Mouse (Mus musculus): ENCODE data around the gene Nrxn2. TPM values are rescaled to one million over a fixed set of nuclear protein-coding genes. Genes with fewer than 3 reads are reported as not detected.

Gene Nrxn2
- total RNA-seq, 2 experiments from 2014 or later, result 3.4 to 3.7 TPM

- DNase-seq (ENCODE audit: low spot score in 2 of 2), result no peak
These were observed 120.0 kb downstream of the Nrxn2 start for GRCm38 (mm10) chr19:6538546-6538945.

GRCm38 (mm10) chr19:6539592-6539991, 121.1 kb downstream of the Nrxn2 start:
- no peak for DNase-seq (ENCODE audit: low spot score in 2 of 2)

- DNase-seq (ENCODE audit: low spot score in 2 of 2), result no peak
These were observed 121.7 kb downstream of the Nrxn2 start for GRCm38 (mm10) chr19:6540191-6540590.

- no peak for DNase-seq (ENCODE audit: low spot score in 2 of 2)
These were observed 123.0 kb downstream of the Nrxn2 start for GRCm38 (mm10) chr19:6541521-6541920.

- DNase-seq (ENCODE audit: low spot score in 2 of 2), result no peak
These were observed 124.0 kb downstream of the Nrxn2 start, which contains the start of gene Slc22a12 for GRCm38 (mm10) chr19:6542367-6543034. TSS of gene Slc22a12 (minus strand) at chr19:6543032.

- DNase-seq (ENCODE audit: low spot score in 2 of 2), result no peak
These were observed 124.5 kb downstream of the Nrxn2 start for GRCm38 (mm10) chr19:6543035-6543383.

- DNase-seq (ENCODE audit: low spot score in 2 of 2), result no peak
These were observed 125.0 kb downstream of the Nrxn2 start for GRCm38 (mm10) chr19:6543518-6543917.

- no peak for DNase-seq (ENCODE audit: low spot score in 2 of 2)
These were observed 126.2 kb downstream of the Nrxn2 start for GRCm38 (mm10) chr19:6544712-6545111.

GRCm38 (mm10) chr19:6545481-6545880, 127.0 kb downstream of the Nrxn2 start:
- DNase-seq (ENCODE audit: low spot score in 2 of 2), result no peak

GRCm38 (mm10) chr19:6546096-6546495, 127.6 kb downstream of the Nrxn2 start:
- DNase-seq (ENCODE audit: low spot score in 2 of 2), result no peak

GRCm38 (mm10) chr19:6547801-6548200, 129.3 kb downstream of the Nrxn2 start:
- no peak for DNase-seq (ENCODE audit: low spot score in 2 of 2)

- DNase-seq (ENCODE audit: low spot score in 2 of 2), result no peak
These were observed 130.2 kb downstream of the Nrxn2 start for GRCm38 (mm10) chr19:6548431-6549410.

- no peak for DNase-seq (ENCODE audit: low spot score in 2 of 2)
These were observed 131.0 kb downstream of the Nrxn2 start for GRCm38 (mm10) chr19:6549566-6549965.

- no peak for DNase-seq (ENCODE audit: low spot score in 2 of 2)
These were observed 132.7 kb downstream of the Nrxn2 start for GRCm38 (mm10) chr19:6551215-6551614.

GRCm38 (mm10) chr19:6552302-6553028, 133.9 kb downstream of the Nrxn2 start:
- DNase-seq (ENCODE audit: low spot score in 2 of 2), result no peak

- DNase-seq (ENCODE audit: low spot score in 2 of 2), result no peak
These were observed 134.6 kb downstream of the Nrxn2 start for GRCm38 (mm10) chr19:6553174-6553573.

GRCm38 (mm10) chr19:6553819-6554582, 135.5 kb downstream of the Nrxn2 start:
- no peak for DNase-seq (ENCODE audit: low spot score in 2 of 2)

GRCm38 (mm10) chr19:6559576-6559975, 141.0 kb downstream of the Nrxn2 start:
- no peak for DNase-seq (ENCODE audit: low spot score in 2 of 2)

- DNase-seq (ENCODE audit: low spot score in 2 of 2), result no peak
These were observed 141.8 kb downstream of the Nrxn2 start for GRCm38 (mm10) chr19:6560246-6560815.

GRCm38 (mm10) chr19:6565136-6565535, 146.6 kb downstream of the Nrxn2 start:
- DNase-seq (ENCODE audit: low spot score in 2 of 2), result no peak
